Mouse (Mus musculus) adrenal gland, postnatal 14 days (tissue): Measurements from ENCODE around the gene Tcf7l2. TPM values are rescaled to one million over a fixed set of nuclear protein-coding genes. Genes with fewer than 3 reads are reported as not detected.

Experiments used
- DNase-seq: peaks from one replicate; pipeline ENCODE4 v3.0.0; 2021; ENCODE audit warnings: mixed read lengths
- total RNA-seq: library from RNA; stranded (reverse); gene quantifications from 2 replicates; pipeline ENCODE4 v1.2.3, GENCODE M21; 2021

Gene Tcf7l2
- total RNA-seq, 1 experiment from 2014 or later = 26.6 TPM

GRCm38 (mm10) chr19:55951397-55951796 is 209.8 kb downstream of the Tcf7l2 start:
- DNase-seq = peak; percentile 39

- peak; percentile 52 for DNase-seq
These were observed 211.6 kb downstream of the Tcf7l2 start for GRCm38 (mm10) chr19:55953207-55953606.

DNA sequence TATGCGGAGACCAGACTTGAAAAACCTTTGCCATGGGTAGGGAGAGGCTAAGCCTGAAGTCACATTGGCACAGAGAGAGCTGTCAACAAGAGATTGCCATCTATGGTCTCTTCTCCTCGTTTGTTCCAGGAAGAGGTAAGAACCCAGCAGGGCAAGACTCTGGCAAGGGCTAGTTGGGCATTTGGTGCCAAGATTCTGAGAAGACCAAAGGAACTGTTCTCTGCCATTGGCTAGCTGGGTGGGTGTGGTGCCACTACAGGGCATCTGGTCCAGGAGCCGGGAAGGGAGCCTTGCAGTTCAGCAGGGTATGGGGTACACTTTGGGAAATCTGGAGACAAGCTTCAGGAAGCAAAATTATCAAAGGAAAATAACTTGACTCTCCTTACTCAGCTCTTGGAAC is 213.5 kb downstream of the Tcf7l2 start:
- DNase-seq = no peak

DNA sequence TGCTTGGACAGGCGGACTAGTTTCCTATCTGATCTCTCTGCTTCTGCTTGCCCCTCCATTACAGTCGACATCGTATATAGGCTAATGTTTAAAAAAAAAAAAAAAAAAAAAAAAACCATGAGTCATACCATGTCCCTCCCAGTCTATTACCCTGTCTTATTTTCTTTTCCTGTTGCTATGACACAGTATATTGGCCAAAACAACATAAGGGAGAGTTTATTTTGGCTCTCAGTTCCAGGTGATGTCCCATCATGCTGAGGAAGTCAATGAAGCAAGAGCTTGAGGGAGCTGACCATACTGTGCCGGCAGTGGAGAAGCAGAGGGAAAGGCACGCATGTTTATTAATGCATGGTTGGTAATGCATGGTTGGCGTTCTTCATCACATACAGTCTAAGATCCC is 215.1 kb downstream of the Tcf7l2 start:
- no peak for DNase-seq

DNA sequence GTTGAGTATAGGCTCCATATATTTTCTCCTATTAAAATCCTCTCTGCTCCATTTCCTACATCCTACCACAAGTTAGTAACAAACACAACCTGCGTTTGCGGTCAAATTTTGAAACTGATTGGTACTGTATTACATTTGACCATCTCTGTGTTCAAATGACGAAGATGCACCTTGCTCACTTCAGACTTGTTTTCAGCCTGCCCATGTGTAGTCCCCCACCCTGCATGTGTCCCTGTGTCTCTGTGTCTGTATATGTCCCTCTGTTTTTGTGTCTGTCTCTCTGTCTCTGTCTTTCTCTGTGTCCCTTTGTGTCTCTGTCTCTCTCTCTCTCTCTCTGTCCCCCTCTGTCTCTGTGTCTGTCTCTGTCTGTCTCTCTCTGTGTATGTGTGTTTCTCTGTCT is 222.8 kb downstream of the Tcf7l2 start:
- no peak for DNase-seq

DNA sequence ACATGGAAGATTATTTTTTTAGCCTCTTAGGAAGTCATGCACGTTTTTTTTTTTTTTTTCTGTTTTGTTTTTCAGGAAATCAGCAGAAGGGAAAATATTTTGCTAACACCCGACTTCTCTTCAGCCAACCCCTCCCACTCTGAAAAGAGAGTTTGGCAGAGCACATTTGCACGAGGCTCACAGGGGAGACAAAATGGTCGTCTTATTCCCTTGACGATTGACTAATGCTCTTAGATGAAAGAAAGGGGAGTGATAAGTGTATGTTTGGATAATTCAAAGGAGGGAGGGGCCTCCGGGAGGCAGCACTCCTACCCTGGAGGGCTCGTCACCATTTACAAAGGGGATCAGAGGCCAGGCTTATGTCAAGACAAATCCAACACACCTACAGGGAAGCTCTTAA is 224.4 kb downstream of the Tcf7l2 start:
- no peak for DNase-seq

DNA sequence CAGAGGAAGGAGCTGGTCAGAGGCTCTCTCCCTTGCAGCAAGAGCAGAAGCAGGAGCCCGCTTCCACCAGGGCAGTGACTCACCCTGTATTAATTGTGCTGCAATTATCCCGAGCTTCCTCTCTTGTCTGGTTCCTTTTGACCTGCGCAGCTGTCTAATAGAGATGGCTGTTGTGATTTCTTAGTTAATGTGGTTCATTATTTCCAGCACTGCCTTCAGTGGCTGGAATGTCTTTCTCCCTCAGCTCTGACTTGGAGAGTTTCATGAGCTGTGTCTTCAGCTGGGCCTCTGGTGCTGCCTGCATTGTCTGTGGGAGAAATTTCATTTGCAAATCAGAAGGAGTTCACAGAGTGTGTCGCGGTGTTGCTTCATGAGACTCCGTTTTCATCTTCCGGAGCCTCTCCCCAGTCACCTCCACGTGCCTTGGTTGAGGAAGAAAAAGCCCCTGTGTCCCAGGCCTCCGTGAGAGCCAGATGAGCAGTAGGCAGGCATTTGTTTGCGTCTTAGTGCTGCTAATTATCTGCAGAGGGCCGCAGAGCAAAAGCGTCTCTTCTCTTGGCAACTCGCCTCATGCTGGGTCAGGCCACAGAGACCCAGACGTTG is 228.4 kb downstream of the Tcf7l2 start:
- DNase-seq = no peak

DNA sequence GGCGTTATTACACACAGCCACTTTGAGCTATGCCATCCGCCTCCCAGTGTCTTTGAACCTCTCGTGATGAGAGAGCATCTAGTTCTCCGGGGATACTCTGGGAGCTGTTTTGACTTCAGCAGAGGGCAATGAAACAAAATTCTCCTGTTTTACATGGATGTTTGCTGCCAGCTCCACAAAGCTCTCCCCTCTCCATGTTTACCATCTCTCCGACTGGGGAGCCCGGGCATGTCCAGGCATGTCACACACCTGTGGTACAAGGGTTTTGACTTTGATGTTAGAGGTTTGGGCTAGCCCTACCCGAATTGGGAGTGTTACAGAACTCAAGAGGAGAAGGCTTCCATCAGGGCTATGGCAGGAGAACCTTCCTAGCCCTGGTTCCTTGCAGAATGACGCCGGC is 234.5 kb downstream of the Tcf7l2 start:
- no peak for DNase-seq
